Mouse (Mus musculus): Measurements from ENCODE around the gene Epdr1.

Gene Epdr1

DNA sequence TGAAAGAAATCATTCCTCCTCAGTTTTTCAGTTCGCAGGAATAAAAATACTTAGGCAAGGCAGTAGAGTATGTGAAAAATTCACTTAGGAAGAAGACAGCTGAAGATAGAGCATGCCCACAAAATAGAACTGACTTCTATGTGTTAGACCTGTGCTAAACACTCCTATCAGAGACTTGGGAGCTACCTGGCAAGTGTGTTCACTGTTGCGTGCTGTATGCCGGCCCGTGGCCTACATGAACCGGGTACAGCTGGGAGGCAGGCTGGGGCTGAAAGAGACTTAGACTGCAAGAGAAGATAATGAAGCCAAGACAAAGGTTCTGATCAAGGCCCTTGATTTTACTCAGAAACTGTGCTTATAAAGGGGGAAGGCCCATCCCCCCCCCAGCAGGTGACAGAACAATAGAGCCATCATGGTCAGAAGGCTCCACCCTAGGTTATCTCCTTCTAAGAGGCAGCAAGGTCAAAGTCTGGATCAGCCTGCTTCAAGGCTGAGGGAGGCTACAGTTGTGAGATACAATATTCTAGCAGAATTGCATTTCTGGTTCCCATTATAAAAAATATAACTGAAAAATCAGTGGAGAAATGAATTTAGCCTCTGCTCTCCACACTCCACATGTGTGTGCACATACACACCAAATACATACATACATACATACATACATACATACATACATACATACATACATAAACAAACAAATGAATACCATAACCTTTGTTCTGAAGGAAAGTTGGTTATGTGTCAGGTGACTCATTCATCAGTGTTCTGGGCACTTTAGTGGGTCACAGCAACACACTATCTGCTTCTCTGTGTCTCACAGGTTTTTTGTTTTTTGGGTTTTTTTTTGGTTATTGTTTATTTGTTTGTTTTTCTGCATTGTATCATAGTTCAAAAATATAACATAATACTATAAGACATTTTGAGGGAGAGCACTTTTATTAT, 11.3 kb upstream of the Epdr1 start:
- Histone ChIP-seq H3K36me3 (ENCODE audit: insufficient read depth, low read length) (peaks cover 12% of the 10 kb centered on the region; the same call in 1 of the 2 replicates), H3K4me1 (replicated peaks; ENCODE audit: low read depth, low read length) (peaks cover 63% of the 10 kb centered on the region), H3K27me3 (ENCODE audit: insufficient read depth, low read length) (no peaks in the 10 kb centered on the region), H3K4me3 (replicated peaks; ENCODE audit: low read length) (0 out of 2 replicates have a peak overlapping the region, but pooled peaks have one; percentile 10), H3K9me3 (ENCODE audit: low read length) (no peaks in the 10 kb centered on the region; the same call in 1 of the 2 replicates)
- TF ChIP-seq NANOG (IDR thresholded peaks at IDR 0.05; ENCODE audit: borderline replicate concordance, low read length) (peak; percentile 79; the same call in 1 of the 2 replicates), POU5F1 (IDR thresholded peaks at IDR 0.05; ENCODE audit: borderline replicate concordance, low read length) (no peak), CTCF (conservative IDR thresholded peaks at IDR 0.05; ENCODE audit: low read length) (no peak)

DNA sequence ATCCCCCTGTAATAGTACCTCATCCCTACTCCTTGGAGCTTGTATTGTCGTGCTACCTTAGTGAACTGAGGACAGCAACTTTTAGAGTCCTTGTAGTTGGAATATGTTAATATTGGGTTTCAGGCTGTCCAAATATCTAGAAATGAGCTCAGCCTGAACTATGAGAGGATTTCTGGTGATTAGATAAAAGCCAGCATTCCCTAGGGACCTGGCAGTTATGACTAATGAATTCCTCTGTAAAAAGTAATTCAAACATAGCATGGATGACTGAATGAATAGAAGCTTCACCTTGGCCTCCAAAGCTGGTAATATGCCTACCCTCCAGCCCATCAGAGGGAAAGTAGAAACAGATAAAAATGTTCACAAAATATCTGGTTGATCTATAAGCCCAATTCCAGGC, 6.7 kb upstream of the Epdr1 start:
- TF ChIP-seq CTCF (conservative IDR thresholded peaks at IDR 0.05; ENCODE audit: low read length) (no peak), POU5F1 (IDR thresholded peaks at IDR 0.05; ENCODE audit: borderline replicate concordance, low read length) (no peak), NANOG (IDR thresholded peaks at IDR 0.05; ENCODE audit: borderline replicate concordance, low read length) (no peak)
- H3K9me3 ChIP-seq (ENCODE audit: low read length), result no peaks in the 10 kb centered on the region
- H3K4me1 ChIP-seq (replicated peaks; ENCODE audit: low read depth, low read length), result peaks cover 67% of the 10 kb centered on the region
- H3K4me3 ChIP-seq (replicated peaks; ENCODE audit: low read length), result no peak overlapping the region
- peaks cover 26% of the 10 kb centered on the region for H3K27me3 ChIP-seq (ENCODE audit: insufficient read depth, low read length)
- peaks cover 4% of the 10 kb centered on the region; the same call in 1 of the 2 replicates for H3K36me3 ChIP-seq (ENCODE audit: insufficient read depth, low read length)

DNA sequence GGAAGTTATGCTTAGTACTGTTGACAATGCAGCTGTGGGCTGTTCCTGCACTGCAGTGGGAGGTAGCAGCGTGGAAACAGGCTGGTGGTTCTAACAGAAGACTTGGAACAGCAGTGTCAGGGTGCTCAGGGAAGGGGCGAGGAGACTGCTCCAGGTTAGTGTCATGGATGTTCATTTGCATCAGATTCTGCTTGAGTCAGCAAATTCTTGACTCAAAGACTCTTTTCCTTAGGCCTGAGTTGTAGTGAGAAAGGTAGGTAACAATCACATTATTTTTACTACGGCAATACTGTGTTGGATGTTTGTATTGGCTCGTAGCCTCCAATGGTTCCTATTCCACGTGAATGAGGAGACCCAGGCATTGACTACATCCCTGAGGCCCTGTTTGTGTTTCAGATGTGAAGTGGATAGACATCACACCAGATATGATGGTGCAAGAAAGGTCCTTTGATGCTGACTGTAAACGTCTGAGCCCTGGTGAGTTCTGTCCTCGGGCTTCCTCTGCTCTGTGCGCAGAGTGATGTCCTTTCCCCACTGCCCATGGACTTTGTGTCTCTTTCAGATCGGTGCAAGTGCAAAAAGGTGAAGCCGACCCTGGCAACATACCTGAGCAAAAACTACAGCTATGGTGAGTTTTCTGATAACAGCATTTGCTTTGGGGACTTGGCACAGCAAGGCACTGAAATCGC, 5.0 kb upstream of the Epdr1 start:
- peaks cover 55% of the 10 kb centered on the region for H3K4me1 ChIP-seq (replicated peaks; ENCODE audit: low read depth, low read length)
- no peak for TF ChIP-seq CTCF (conservative IDR thresholded peaks at IDR 0.05; ENCODE audit: low read length)
- TF ChIP-seq NANOG (IDR thresholded peaks at IDR 0.05; ENCODE audit: borderline replicate concordance, low read length), result no peak
- TF ChIP-seq POU5F1 (IDR thresholded peaks at IDR 0.05; ENCODE audit: borderline replicate concordance, low read length), result no peak
- no peaks in the 10 kb centered on the region for H3K9me3 ChIP-seq (ENCODE audit: low read length)
- peaks cover 37% of the 10 kb centered on the region for H3K27me3 ChIP-seq (ENCODE audit: insufficient read depth, low read length)
- peak overlapping the region; percentile 85; the same call in 1 of the 2 replicates for H3K4me3 ChIP-seq (replicated peaks; ENCODE audit: low read length)
- peaks cover 4% of the 10 kb centered on the region; the same call in 1 of the 2 replicates for H3K36me3 ChIP-seq (ENCODE audit: insufficient read depth, low read length)

DNA sequence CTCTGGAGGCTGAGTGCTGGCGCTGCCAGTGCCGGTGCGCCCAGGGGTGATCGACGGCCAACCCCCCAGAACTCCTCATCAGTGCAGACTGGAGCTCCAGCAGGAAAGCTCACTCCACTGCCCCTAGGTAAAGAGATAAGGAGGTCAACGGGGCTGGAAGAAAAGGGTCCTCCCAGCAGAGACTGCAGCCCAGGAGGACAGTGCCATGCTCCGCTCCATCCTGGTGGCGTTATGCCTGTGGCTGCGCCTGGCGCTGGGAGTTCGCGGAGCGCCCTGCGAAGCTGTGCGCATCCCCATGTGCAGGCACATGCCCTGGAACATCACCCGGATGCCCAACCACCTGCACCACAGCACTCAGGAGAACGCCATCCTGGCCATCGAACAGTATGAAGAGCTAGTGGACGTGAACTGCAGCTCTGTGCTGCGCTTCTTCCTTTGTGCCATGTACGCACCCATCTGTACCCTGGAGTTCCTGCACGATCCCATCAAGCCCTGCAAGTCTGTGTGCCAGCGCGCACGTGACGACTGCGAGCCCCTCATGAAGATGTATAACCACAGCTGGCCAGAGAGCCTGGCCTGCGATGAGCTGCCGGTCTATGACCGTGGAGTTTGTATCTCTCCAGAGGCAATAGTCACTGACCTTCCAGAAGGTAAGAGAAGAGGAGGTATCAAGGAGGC, 3.6 kb upstream of the Epdr1 start:
- Histone ChIP-seq H3K27me3 (ENCODE audit: insufficient read depth, low read length) (peaks cover 37% of the 10 kb centered on the region), H3K36me3 (ENCODE audit: insufficient read depth, low read length) (peaks cover 4% of the 10 kb centered on the region; the same call in 1 of the 2 replicates), H3K4me1 (replicated peaks; ENCODE audit: low read depth, low read length) (peaks cover 45% of the 10 kb centered on the region), H3K9me3 (ENCODE audit: low read length) (no peaks in the 10 kb centered on the region), H3K4me3 (replicated peaks; ENCODE audit: low read length) (peak overlapping the region; percentile 85)
- no peak for TF ChIP-seq NANOG (IDR thresholded peaks at IDR 0.05; ENCODE audit: borderline replicate concordance, low read length)
- no peak for TF ChIP-seq POU5F1 (IDR thresholded peaks at IDR 0.05; ENCODE audit: borderline replicate concordance, low read length)
- TF ChIP-seq CTCF (conservative IDR thresholded peaks at IDR 0.05; ENCODE audit: low read length), result no peak

DNA sequence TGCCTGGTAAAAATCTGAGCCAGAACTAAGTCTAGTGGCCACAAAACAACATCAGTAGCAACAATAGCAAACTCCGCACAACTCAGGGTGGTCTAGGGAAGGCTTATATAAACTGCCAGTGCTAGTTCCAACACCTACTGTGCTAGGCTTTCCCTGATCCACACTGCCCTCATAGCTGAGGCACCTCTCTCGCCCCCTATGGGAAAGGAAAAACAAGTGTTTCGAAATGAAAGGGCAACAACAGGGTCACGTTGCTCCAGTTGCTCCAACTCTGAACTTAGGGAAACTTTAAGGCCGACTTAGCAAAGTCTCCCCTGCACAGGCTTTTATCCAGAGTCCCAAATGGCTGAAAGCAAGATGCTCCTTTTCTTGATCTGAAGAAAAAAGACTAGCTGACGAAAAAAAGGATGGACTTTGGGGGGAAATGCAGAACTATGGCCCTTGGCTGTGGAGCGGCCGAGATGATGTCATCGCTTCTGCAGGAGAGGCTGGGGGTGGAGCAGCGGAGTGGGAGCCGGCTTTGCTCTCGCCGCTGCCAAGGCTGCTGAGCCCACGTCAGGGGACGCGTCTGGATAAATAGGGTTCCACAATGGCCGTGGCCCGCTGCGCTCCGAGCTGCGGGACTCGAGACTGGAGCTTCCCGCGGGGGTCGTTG, 3.0 kb upstream of the Epdr1 start, which contains the start of gene Sfrp4:
TSS of gene Sfrp4 (plus strand) at position 532 of the 655 bp plus-strand sequence.
- Histone ChIP-seq H3K36me3 (ENCODE audit: insufficient read depth, low read length) (peaks cover 4% of the 10 kb centered on the region; the same call in 1 of the 2 replicates), H3K9me3 (ENCODE audit: low read length) (no peaks in the 10 kb centered on the region), H3K4me1 (replicated peaks; ENCODE audit: low read depth, low read length) (peaks cover 41% of the 10 kb centered on the region), H3K27me3 (ENCODE audit: insufficient read depth, low read length) (peaks cover 37% of the 10 kb centered on the region), H3K4me3 (replicated peaks; ENCODE audit: low read length) (peak within 1 kb of the TSS; percentile 85)
- TF ChIP-seq POU5F1 (IDR thresholded peaks at IDR 0.05; ENCODE audit: borderline replicate concordance, low read length), result no peak
- TF ChIP-seq CTCF (conservative IDR thresholded peaks at IDR 0.05; ENCODE audit: low read length), result peak; percentile 38; the same call in 1 of the 2 replicates
- no peak for TF ChIP-seq NANOG (IDR thresholded peaks at IDR 0.05; ENCODE audit: borderline replicate concordance, low read length)

DNA sequence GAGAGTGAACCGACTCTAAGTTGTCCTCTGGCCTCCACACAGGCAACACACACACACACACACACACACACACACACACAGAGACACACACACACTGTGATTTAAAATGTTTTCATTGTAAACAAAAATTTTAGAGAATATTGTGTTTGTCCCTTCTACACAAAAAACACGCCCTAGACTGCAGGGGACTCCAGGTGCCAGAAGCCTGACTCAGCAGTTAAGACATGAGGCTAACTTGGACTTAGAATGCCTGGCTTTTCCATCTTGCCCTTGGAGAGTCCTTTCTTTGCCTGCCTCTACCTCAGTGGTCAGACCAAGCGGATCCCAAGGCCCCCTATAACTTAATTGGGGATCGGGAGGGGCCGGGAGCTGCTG, 899 bp downstream of the Epdr1 start:
- Histone ChIP-seq H3K9me3 (ENCODE audit: low read length) (no peaks in the 10 kb centered on the region), H3K27me3 (ENCODE audit: insufficient read depth, low read length) (peaks cover 22% of the 10 kb centered on the region), H3K4me3 (replicated peaks; ENCODE audit: low read length) (peak overlapping the region; percentile 90), H3K4me1 (replicated peaks; ENCODE audit: low read depth, low read length) (peaks cover 27% of the 10 kb centered on the region), H3K36me3 (ENCODE audit: insufficient read depth, low read length) (no peaks in the 10 kb centered on the region)
- no peak for TF ChIP-seq NANOG (IDR thresholded peaks at IDR 0.05; ENCODE audit: borderline replicate concordance, low read length)
- TF ChIP-seq CTCF (conservative IDR thresholded peaks at IDR 0.05; ENCODE audit: low read length), result no peak
- no peak for TF ChIP-seq POU5F1 (IDR thresholded peaks at IDR 0.05; ENCODE audit: borderline replicate concordance, low read length)

DNA sequence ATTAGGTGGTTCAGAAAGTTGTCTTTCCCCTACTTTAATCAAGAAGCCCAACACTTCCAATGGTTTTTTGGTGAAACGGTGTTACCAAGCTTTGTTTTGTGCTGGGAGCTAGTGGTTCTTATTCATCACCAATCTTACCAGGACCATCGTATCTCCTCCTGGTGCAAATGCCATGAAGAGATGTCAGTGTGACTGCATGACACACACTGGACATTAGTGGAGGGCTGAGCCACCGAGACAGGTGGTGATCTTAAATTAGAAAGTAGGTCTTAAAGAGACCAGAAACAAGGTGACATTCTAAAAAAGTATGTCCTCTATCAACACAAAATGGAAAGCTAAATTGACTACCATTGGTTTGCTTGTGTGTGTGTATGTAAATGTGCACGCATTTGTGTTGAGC, 1.6 kb downstream of the Epdr1 start:
- no peaks in the 10 kb centered on the region for H3K9me3 ChIP-seq (ENCODE audit: low read length)
- H3K4me1 ChIP-seq (replicated peaks; ENCODE audit: low read depth, low read length), result peaks cover 19% of the 10 kb centered on the region
- H3K36me3 ChIP-seq (ENCODE audit: insufficient read depth, low read length), result no peaks in the 10 kb centered on the region
- no peak for TF ChIP-seq POU5F1 (IDR thresholded peaks at IDR 0.05; ENCODE audit: borderline replicate concordance, low read length)
- TF ChIP-seq CTCF (conservative IDR thresholded peaks at IDR 0.05; ENCODE audit: low read length), result no peak
- no peak for TF ChIP-seq NANOG (IDR thresholded peaks at IDR 0.05; ENCODE audit: borderline replicate concordance, low read length)
- H3K27me3 ChIP-seq (ENCODE audit: insufficient read depth, low read length), result peaks cover 14% of the 10 kb centered on the region
- H3K4me3 ChIP-seq (replicated peaks; ENCODE audit: low read length), result no peak overlapping the region
